Mouse (Mus musculus) bone marrow, adult 2 months (tissue): ENCODE data around the gene 1500009C09Rik.

Experiments
- CTCF ChIP-seq: fragments of 200-500 bp; IDR thresholded peaks from 2 replicates; pipeline ENCODE4 v1.5.1; 2011; ENCODE audit warnings: low read length, control low read depth; ENCODE audit not compliant: control insufficient read depth, insufficient read depth
- POLR2A ChIP-seq: fragments of 200-500 bp; IDR thresholded peaks from 2 replicates; pipeline ENCODE4 v1.6.1; 2011; ENCODE audit warnings: low read depth, mild to moderate bottlenecking, control low read depth, low read length, borderline replicate concordance; ENCODE audit not compliant: control insufficient read depth

- TF ChIP-seq CTCF (no peak), POLR2A (no peak)
These were observed 49.1 kb upstream of the 1500009C09Rik start for GRCm38 (mm10) chr15:82203090-82203489.
